Mouse (Mus musculus) kidney, adult 2 months (tissue): ENCODE measurements around the gene Zfp462. TPM values are rescaled to one million over a fixed set of nuclear protein-coding genes. Genes with fewer than 3 reads are reported as not detected.

Source experiments
- DNase-seq: peaks from one replicate; pipeline ENCODE4 v3.0.0; 2021
- H3K27ac ChIP-seq: fragments of 200-500 bp; 2 replicates; pipeline ENCODE4 v1.5.1; 2012; ENCODE audit warnings: low read depth, low read length, control low read depth, inconsistent platforms; ENCODE audit not compliant: insufficient read depth
- H3K27me3 ChIP-seq: fragments of 200-500 bp; replicated peaks from 2 replicates; pipeline ENCODE4 v1.6.1; 2012; ENCODE audit warnings: mild to moderate bottlenecking, moderate library complexity, low read length, inconsistent platforms; ENCODE audit not compliant: control insufficient read depth, insufficient read depth
- H3K36me3 ChIP-seq: fragments of 200-500 bp; 2 replicates; pipeline ENCODE4 v1.6.1; 2012; ENCODE audit warnings: mild to moderate bottlenecking, moderate library complexity, low read length, inconsistent platforms; ENCODE audit not compliant: control insufficient read depth, insufficient read depth
- H3K4me1 ChIP-seq: fragments of 200-500 bp; 2 replicates; pipeline ENCODE4 v1.6.1; 2011; ENCODE audit warnings: low read length; ENCODE audit not compliant: control insufficient read depth, insufficient read depth
- H3K4me3 ChIP-seq: fragments of 200-500 bp; 2 replicates; pipeline ENCODE4 v1.5.1; 2011; ENCODE audit warnings: mild to moderate bottlenecking, low read depth, low read length, control low read depth; ENCODE audit not compliant: insufficient read depth
- CTCF ChIP-seq: fragments of 200-500 bp; conservative IDR thresholded peaks from 2 replicates; pipeline ENCODE4 v1.5.1; 2011; ENCODE audit warnings: low read depth, mild to moderate bottlenecking, control low read depth, low read length, moderate library complexity, mixed read lengths; ENCODE audit not compliant: insufficient read depth, insufficient read length
- POLR2A ChIP-seq: fragments of 200-500 bp; IDR thresholded peaks from one replicate; pipeline ENCODE4 v1.6.1; 2011; ENCODE audit warnings: low read depth, low read length, control low read depth
- WGBS: fragments of 180-500 bp; shearing (Covaris S2); methylation state at CpG from one replicate; pipeline ENCODE4 v1.1.7; 2018; 5-methylcytosine and 5-hydroxymethylcytosine counted together
- polyA plus RNA-seq: library from polyadenylated mRNA; depleted of rRNA; stranded (reverse); fragments of >200 nt; gene quantifications from 2 replicates; pipeline ENCODE4 v1.2.3, GENCODE M21; 2012

Gene Zfp462
- polyA plus RNA-seq, 1 experiment, result 8.7 TPM

- Histone ChIP-seq H3K4me1 (no peaks in the 10 kb centered on the region), H3K27ac (no peak overlapping the region), H3K36me3 (no peaks in the 10 kb centered on the region), H3K4me3 (no peak overlapping the region), H3K27me3 (no peaks in the 10 kb centered on the region)
- WGBS, result 65% methylated on average over 6 of the region's 6 CpGs
- TF ChIP-seq POLR2A (no peak), CTCF (no peak)
- DNase-seq, result peak; percentile 3
Observed at GRCm38 (mm10) chr4:55121952-55122351, 177.1 kb downstream of the Zfp462 start.

DNA sequence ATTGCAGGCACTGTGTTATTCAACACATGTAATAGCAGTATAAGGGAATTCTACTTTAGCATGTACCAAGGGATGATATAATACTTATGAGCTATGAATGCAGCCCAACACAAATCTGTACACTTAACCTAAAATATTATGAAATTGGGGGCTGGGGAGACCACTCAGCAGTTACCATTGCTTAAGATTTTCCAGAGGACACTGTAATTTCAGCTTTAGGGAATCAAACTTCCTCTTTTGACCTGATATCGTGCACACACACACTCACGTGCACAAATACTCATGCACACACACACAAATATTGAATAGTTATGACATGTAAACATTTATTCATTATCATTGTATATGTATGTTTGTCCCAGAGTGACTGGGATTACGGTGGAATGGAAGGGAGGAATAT is 179.3 kb downstream of the Zfp462 start:
- Histone ChIP-seq H3K27ac (no peak overlapping the region), H3K4me1 (no peaks in the 10 kb centered on the region), H3K4me3 (no peak overlapping the region), H3K36me3 (no peaks in the 10 kb centered on the region), H3K27me3 (no peaks in the 10 kb centered on the region)
- no peak for DNase-seq
- WGBS, result 97% methylated on average over 3 of the region's 3 CpGs
- no peak for TF ChIP-seq POLR2A
- no peak for TF ChIP-seq CTCF

DNA sequence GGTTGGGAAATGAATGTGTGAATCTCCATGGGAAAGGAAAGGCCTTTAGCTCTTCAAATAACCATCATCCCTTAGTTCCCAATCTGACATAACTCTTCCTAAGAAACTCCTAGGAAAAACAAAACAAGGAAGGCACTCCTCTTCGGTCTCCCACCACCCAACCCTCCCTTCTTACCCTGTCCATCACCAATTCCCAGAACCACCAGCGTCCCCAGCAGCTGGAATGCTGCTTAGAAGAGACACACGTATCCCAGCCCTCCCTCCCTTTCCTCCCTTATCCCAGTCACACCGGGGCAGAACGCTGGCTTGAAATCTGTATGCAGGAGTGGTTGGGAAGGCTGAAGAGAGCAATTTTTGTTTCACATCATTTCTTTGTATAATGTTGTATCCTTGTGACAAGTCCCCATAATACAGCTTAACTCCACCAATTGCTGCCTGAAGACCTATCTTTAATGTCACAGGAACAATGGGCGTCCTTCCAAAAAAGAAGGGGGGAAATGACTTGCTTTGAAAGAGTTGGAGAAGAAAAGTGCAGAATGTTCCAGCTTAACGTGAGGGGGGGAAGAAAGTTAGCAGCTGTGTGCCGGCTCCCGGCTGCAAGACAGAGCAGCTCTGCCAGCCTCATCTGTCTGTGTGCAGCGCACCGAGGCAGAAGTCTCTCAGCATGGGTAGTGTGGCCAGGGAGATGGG is 180.3 kb downstream of the Zfp462 start:
- Histone ChIP-seq H3K27me3 (no peaks in the 10 kb centered on the region), H3K4me1 (no peaks in the 10 kb centered on the region), H3K36me3 (no peaks in the 10 kb centered on the region), H3K4me3 (no peak overlapping the region), H3K27ac (no peak overlapping the region)
- TF ChIP-seq POLR2A (no peak), CTCF (no peak)
- DNase-seq, result peak; percentile 11
- WGBS, result 46% methylated on average over 11 of the region's 11 CpGs

- Histone ChIP-seq H3K36me3 (no peaks in the 10 kb centered on the region), H3K4me1 (no peaks in the 10 kb centered on the region), H3K4me3 (no peak overlapping the region), H3K27ac (no peak overlapping the region), H3K27me3 (no peaks in the 10 kb centered on the region)
- no peak for DNase-seq
- no peak for TF ChIP-seq POLR2A
- TF ChIP-seq CTCF, result no peak
- 51% methylated on average over 4 of the region's 4 CpGs for WGBS
Observed at GRCm38 (mm10) chr4:55125738-55126054, 180.8 kb downstream of the Zfp462 start.

- Histone ChIP-seq H3K4me3 (no peak overlapping the region), H3K27me3 (no peaks in the 10 kb centered on the region), H3K27ac (no peak overlapping the region), H3K36me3 (no peaks in the 10 kb centered on the region), H3K4me1 (no peaks in the 10 kb centered on the region)
- no peak for DNase-seq
- no peak for TF ChIP-seq POLR2A
- no peak for TF ChIP-seq CTCF
- 87% methylated on average over 9 of the region's 9 CpGs for WGBS
Observed at GRCm38 (mm10) chr4:55127228-55127901, 182.5 kb downstream of the Zfp462 start.

DNA sequence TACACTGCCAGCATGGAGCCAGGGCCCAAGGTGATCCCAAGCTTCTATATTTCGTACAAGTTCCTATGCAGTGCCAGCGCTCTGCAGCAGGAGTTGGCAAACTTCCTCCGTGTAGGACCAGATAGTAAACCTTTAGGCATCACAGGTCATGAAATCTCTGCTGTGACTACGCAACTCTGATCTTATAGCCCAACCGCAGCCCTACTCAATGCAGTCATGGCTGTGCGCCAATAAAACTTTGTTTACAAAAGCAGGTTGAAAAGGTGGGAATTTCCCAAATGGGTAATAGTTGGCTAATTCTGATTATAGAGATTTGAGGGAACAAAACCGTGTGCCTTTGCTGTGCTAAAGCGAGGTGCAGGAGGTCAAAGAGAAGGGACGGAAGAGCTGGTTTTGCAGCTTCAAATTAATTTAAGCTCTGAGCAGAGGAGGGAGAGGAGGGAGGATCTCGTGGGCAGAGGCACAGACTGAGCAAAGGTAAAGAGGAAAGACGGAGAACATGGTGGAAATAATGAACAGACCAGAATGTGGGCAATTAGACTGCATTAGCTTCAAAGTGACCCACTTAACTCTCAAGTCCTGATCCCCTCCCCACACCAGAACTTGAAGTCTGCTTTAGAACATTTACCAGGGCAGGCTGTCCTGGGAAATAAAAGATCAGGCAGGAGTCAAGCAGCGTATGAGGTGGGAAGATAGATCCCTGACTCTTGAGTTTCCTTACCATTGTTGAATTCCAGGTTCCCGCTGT is 183.4 kb downstream of the Zfp462 start:
- Histone ChIP-seq H3K36me3 (no peaks in the 10 kb centered on the region), H3K4me1 (no peaks in the 10 kb centered on the region), H3K27me3 (no peaks in the 10 kb centered on the region), H3K27ac (no peak overlapping the region), H3K4me3 (no peak overlapping the region)
- WGBS, result 79% methylated on average over 13 of the region's 13 CpGs
- TF ChIP-seq CTCF (no peak), POLR2A (no peak)
- DNase-seq, result no peak
